Mouse (Mus musculus) midbrain, embryonic 13.5 days (tissue): ENCODE results near the gene P2ry14. TPM values are rescaled to one million over a fixed set of nuclear protein-coding genes. Genes with fewer than 3 reads are reported as not detected.
"Not testable (repeated sequence)": the region's sequence is repeated elsewhere in the genome, so short reads cannot be mapped to it uniquely, and the experiment has no call there.

ENCODE experiments used
- ATAC-seq: fragments of 200-750 bp; cut with Nextera tagmentation; 2 replicates; pipeline ENCODE4 v1.8.0; 2017; ENCODE audit warnings: mild to moderate bottlenecking, moderate TSS enrichment, moderate library complexity
- H3K27ac ChIP-seq: fragments of 300-500 bp; sonication (generic); 2 replicates; pipeline ENCODE4 v1.5.1; 2015; ENCODE audit warnings: inconsistent platforms, mild to moderate bottlenecking, moderate library complexity
- H3K27me3 ChIP-seq: fragments of 300-500 bp; sonication (generic); 2 replicates; pipeline ENCODE4 v1.6.1; 2015; ENCODE audit warnings: mild to moderate bottlenecking, inconsistent platforms
- H3K36me3 ChIP-seq: fragments of 300-500 bp; sonication (generic); 2 replicates; pipeline ENCODE4 v1.6.1; 2015; ENCODE audit warnings: mild to moderate bottlenecking, inconsistent platforms
- H3K4me1 ChIP-seq: fragments of 300-500 bp; sonication (generic); replicated peaks from 2 replicates; pipeline ENCODE4 v1.6.1; 2015; ENCODE audit warnings: inconsistent platforms
- H3K4me2 ChIP-seq: fragments of 300-500 bp; sonication (generic); replicated peaks from 2 replicates; pipeline ENCODE4 v1.6.1; 2015; ENCODE audit warnings: moderate library complexity, mild to moderate bottlenecking, inconsistent platforms
- H3K4me3 ChIP-seq: fragments of 300-500 bp; sonication (generic); replicated peaks from 2 replicates; pipeline ENCODE4 v1.5.1; 2015; ENCODE audit warnings: mild to moderate bottlenecking, inconsistent platforms
- H3K9ac ChIP-seq: fragments of 300-500 bp; sonication (generic); replicated peaks from 2 replicates; pipeline ENCODE4 v1.6.1; 2015; ENCODE audit warnings: mild to moderate bottlenecking, inconsistent platforms
- H3K9me3 ChIP-seq: fragments of 300-500 bp; sonication (generic); 2 replicates; pipeline ENCODE4 v1.6.1; 2016; ENCODE audit warnings: mild to moderate bottlenecking, inconsistent platforms
- WGBS: fragments of 180-500 bp; shearing (Covaris S2); methylation state at CpG from one replicate; pipeline ENCODE4 v1.1.7; 2015; 5-methylcytosine and 5-hydroxymethylcytosine counted together
- polyA plus RNA-seq: library from polyadenylated mRNA; unstranded; fragments of >200 nt; fragmentation: Nextera tagmentation; extraction: Ambion mirVana; gene quantifications from 2 replicates; pipeline ENCODE4 v1.2.1, GENCODE M21; 2015

The P2ry14 gene
- polyA plus RNA-seq, 1 experiment from 2014 or later, result 1.9 TPM

DNA sequence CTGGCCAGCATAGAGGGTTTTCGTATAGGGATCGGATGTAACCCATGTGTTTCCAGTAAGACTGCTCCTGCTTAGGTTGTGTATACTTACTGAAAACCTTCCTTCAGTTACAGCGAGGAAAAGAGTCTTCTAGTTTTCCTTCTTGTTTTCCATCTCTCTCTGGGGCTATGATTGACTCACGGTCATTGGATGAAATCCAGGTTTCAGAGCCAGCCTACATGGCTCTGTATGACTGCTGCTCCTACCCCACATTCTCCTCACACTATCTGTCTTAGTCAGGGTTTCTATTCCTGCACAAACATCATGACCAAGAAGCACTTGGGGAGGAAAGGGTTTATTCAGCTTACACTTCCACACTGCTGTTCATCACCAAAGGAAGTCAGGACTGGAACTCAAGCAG is 12.5 kb downstream of the P2ry14 start:
- not testable (repeated sequence) for H3K4me3 ChIP-seq, H3K27me3 ChIP-seq, H3K9ac ChIP-seq, H3K36me3 ChIP-seq, H3K4me2 ChIP-seq, ATAC-seq, H3K4me1 ChIP-seq, H3K9me3 ChIP-seq, H3K27ac ChIP-seq
- WGBS, result 96% methylated on average over 4 of the region's 4 CpGs

DNA sequence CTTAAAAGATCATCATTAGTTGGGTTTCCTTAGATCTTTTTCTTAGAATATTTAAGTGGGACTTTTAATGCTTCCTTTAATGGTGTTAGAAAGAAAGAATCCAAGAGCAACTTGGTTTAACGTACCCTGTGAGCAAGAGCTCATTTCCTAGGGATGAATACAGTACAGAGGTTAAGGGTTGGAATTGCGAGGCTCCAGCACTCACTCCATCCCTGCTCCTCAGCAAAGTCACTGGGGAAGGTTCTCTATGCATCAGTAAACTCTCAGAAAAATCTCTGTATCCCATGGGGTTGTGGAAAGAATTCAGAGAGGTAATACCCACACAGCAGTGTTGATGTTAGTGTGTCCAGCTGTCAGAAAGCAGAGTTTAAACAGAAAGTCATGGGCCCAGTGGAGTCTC is 13.3 kb downstream of the P2ry14 start:
- no peak overlapping the region for H3K4me3 ChIP-seq
- no peak overlapping the region for H3K9ac ChIP-seq
- H3K4me1 ChIP-seq, result no peaks in the 10 kb centered on the region
- no peak for ATAC-seq
- H3K36me3 ChIP-seq, result no peaks in the 10 kb centered on the region
- H3K27me3 ChIP-seq, result no peaks in the 10 kb centered on the region
- no peaks in the 10 kb centered on the region for H3K9me3 ChIP-seq
- no peak overlapping the region for H3K27ac ChIP-seq
- H3K4me2 ChIP-seq, result no peak overlapping the region
- WGBS, result 90% methylated on average over 2 of the region's 2 CpGs

- no peak overlapping the region for H3K27ac ChIP-seq
- no peaks in the 10 kb centered on the region for H3K27me3 ChIP-seq
- no peaks in the 10 kb centered on the region for H3K9me3 ChIP-seq
- H3K9ac ChIP-seq, result no peak overlapping the region
- no peak overlapping the region for H3K4me2 ChIP-seq
- no peaks in the 10 kb centered on the region for H3K4me1 ChIP-seq
- ATAC-seq, result no peak
- no peak overlapping the region for H3K4me3 ChIP-seq
- no peaks in the 10 kb centered on the region for H3K36me3 ChIP-seq
Measured at GRCm38 (mm10) chr3:59139651-59140051, 13.8 kb downstream of the P2ry14 start.

GRCm38 (mm10) chr3:59138946-59139468 is 14.4 kb downstream of the P2ry14 start:
- H3K4me2 ChIP-seq, result no peak overlapping the region
- H3K4me1 ChIP-seq, result no peaks in the 10 kb centered on the region
- no peak overlapping the region for H3K9ac ChIP-seq
- ATAC-seq, result no peak
- no peak overlapping the region for H3K27ac ChIP-seq
- no peaks in the 10 kb centered on the region for H3K9me3 ChIP-seq
- H3K4me3 ChIP-seq, result no peak overlapping the region
- 79% methylated on average over 12 of the region's 12 CpGs for WGBS
- H3K27me3 ChIP-seq, result no peaks in the 10 kb centered on the region
- no peaks in the 10 kb centered on the region for H3K36me3 ChIP-seq

- ATAC-seq, result no peak
- Histone ChIP-seq H3K27me3 (no peaks in the 10 kb centered on the region), H3K4me2 (no peak overlapping the region), H3K4me3 (no peak overlapping the region), H3K36me3 (no peaks in the 10 kb centered on the region), H3K4me1 (no peaks in the 10 kb centered on the region), H3K9ac (no peak overlapping the region), H3K9me3 (no peaks in the 10 kb centered on the region), H3K27ac (no peak overlapping the region)
- WGBS, result 75% methylated on average over 5 of the region's 5 CpGs
Measured at GRCm38 (mm10) chr3:59135911-59136653, 17.3 kb downstream of the P2ry14 start.

DNA sequence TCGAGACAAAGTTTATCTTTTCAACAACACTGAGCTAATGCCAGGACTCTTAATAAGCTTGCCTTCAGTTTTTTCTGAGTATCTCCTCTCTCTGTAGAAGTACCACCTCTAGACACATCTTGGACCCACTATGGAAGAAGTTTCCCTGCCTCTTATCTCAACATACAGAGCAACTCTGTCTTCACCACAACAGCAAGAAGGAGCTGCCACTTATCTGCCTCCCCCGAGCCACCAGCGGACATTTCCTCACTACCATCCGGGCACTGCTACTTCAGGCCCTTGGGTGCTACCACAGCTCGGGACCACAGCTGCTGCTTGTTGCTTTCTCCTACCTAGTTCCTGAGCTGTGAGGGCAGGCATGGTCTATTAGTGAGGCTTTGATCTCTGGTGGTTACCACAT is 20.2 kb downstream of the P2ry14 start:
- H3K9me3 ChIP-seq, result no peaks in the 10 kb centered on the region
- no peak overlapping the region for H3K4me2 ChIP-seq
- H3K36me3 ChIP-seq, result no peaks in the 10 kb centered on the region
- ATAC-seq, result no peak
- no peaks in the 10 kb centered on the region for H3K4me1 ChIP-seq
- WGBS, result 96% methylated on average over 5 of the region's 5 CpGs
- H3K27me3 ChIP-seq, result no peaks in the 10 kb centered on the region
- no peak overlapping the region for H3K27ac ChIP-seq
- no peak overlapping the region for H3K9ac ChIP-seq
- no peak overlapping the region for H3K4me3 ChIP-seq

GRCm38 (mm10) chr3:59131966-59132365 is 21.5 kb downstream of the P2ry14 start:
- H3K4me1 ChIP-seq, result no peaks in the 10 kb centered on the region
- no peak overlapping the region for H3K9ac ChIP-seq
- no peaks in the 10 kb centered on the region for H3K36me3 ChIP-seq
- ATAC-seq, result no peak
- H3K4me2 ChIP-seq, result no peak overlapping the region
- no peaks in the 10 kb centered on the region for H3K27me3 ChIP-seq
- H3K9me3 ChIP-seq, result no peaks in the 10 kb centered on the region
- no peak overlapping the region for H3K4me3 ChIP-seq
- WGBS, result 94% methylated on average over 4 of the region's 4 CpGs
- no peak overlapping the region for H3K27ac ChIP-seq

DNA sequence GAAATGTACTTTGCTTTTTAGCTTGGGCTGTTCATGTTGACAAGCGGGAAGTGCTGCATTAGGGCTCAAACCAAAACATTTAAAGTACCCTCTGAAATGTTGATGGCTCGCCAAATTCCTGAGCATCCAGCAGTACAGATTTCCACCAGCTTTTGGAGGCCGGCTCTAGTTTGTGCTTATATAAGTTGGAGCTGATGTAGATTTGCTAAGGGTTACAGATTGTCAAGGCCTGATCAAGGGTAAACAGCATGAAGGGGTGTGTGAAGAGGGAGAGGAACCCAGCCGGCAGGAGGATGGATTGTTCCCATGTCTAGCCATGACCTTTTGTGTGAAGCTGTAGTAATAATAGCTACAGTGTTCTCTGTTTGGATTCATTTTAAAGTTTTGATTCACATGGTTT is 22.3 kb downstream of the P2ry14 start:
- H3K4me2 ChIP-seq, result no peak overlapping the region
- WGBS, result 92% methylated on average over 4 of the region's 4 CpGs
- H3K4me1 ChIP-seq, result no peaks in the 10 kb centered on the region
- H3K4me3 ChIP-seq, result no peak overlapping the region
- no peaks in the 10 kb centered on the region for H3K9me3 ChIP-seq
- ATAC-seq, result no peak
- no peak overlapping the region for H3K9ac ChIP-seq
- H3K27ac ChIP-seq, result no peak overlapping the region
- H3K36me3 ChIP-seq, result no peaks in the 10 kb centered on the region
- no peaks in the 10 kb centered on the region for H3K27me3 ChIP-seq

GRCm38 (mm10) chr3:59130431-59130830 is 23.0 kb downstream of the P2ry14 start:
- H3K27me3 ChIP-seq, result no peaks in the 10 kb centered on the region

GRCm38 (mm10) chr3:59129547-59129946 is 23.9 kb downstream of the P2ry14 start:
- H3K4me3 ChIP-seq, result no peak overlapping the region
- WGBS, result 88% methylated on average over 3 of the region's 3 CpGs

More at GRCm38 (mm10) chr3:59130431-59130830, 23.0 kb downstream of the P2ry14 start:
- no peaks in the 10 kb centered on the region for H3K9me3 ChIP-seq
- ATAC-seq, result no peak
- H3K4me2 ChIP-seq, result no peak overlapping the region
- WGBS, result 72% methylated on average over 8 of the region's 8 CpGs
- H3K27ac ChIP-seq, result no peak overlapping the region
- H3K9ac ChIP-seq, result no peak overlapping the region
- no peak overlapping the region for H3K4me3 ChIP-seq
- no peaks in the 10 kb centered on the region for H3K36me3 ChIP-seq
- no peaks in the 10 kb centered on the region for H3K4me1 ChIP-seq

GRCm38 (mm10) chr3:59128681-59129080 is 24.7 kb downstream of the P2ry14 start:
- no peaks in the 10 kb centered on the region for H3K9me3 ChIP-seq
- H3K36me3 ChIP-seq, result no peaks in the 10 kb centered on the region
- no peaks in the 10 kb centered on the region for H3K27me3 ChIP-seq
- H3K4me1 ChIP-seq, result no peaks in the 10 kb centered on the region
- H3K27ac ChIP-seq, result no peak overlapping the region
- WGBS, result 92% methylated on average over 20 of the region's 20 CpGs
- ATAC-seq, result no peak
- H3K4me3 ChIP-seq, result no peak overlapping the region
- H3K4me2 ChIP-seq, result no peak overlapping the region
- H3K9ac ChIP-seq, result no peak overlapping the region

More at GRCm38 (mm10) chr3:59129547-59129946, 23.9 kb downstream of the P2ry14 start:
- H3K9me3 ChIP-seq, result no peaks in the 10 kb centered on the region
- ATAC-seq, result no peak
- H3K36me3 ChIP-seq, result no peaks in the 10 kb centered on the region
- no peaks in the 10 kb centered on the region for H3K4me1 ChIP-seq
- H3K4me2 ChIP-seq, result no peak overlapping the region
- H3K27ac ChIP-seq, result no peak overlapping the region
- H3K9ac ChIP-seq, result no peak overlapping the region
- H3K27me3 ChIP-seq, result no peaks in the 10 kb centered on the region

- Histone ChIP-seq H3K9me3 (no peaks in the 10 kb centered on the region), H3K36me3 (no peaks in the 10 kb centered on the region), H3K9ac (no peak overlapping the region), H3K4me2 (no peak overlapping the region), H3K4me1 (0 out of 2 replicates have a peak, but pooled peaks cover 6% of the 10 kb centered on the region), H3K4me3 (no peak overlapping the region), H3K27me3 (no peaks in the 10 kb centered on the region), H3K27ac (no peak overlapping the region)
- ATAC-seq, result no peak
- 75% methylated on average over 7 of the region's 7 CpGs for WGBS
Measured at GRCm38 (mm10) chr3:59125783-59126555, 27.4 kb downstream of the P2ry14 start.
